24 mouse cellular contexts compared by ENCODE assay signal in the genomic region with DNA sequence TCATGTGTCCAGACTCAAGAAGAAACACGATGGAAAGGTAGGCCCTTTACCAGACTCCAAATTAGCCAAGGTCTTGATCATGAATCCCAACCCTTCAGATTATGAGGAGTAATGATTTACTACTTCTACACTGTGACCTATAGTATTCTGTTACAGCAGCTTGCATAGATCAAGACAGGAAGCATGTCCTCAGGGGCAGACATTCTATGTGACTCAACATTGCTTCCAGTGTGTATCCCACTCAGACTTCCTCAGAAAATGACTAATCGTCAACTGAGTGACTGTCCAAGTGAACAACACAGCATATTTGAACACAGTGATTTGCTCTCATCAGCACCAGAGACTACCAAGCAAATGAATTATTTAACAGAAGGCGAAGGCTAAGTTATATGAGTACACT.
DNase-seq lines count a peak whose midpoint lies in the region; ATAC-seq and TF ChIP-seq lines count a peak whose summit lies in the region.
"Had no signal": no experiment of that assay in that cellular context is flagged by ENCODE, and none has a peak within 500 bp of the region (broad histone marks: within the 10 kb centered on the region; RNA-seq: fewer than 3 reads in every experiment).

No protein-coding gene starts in this region.

- in situ Hi-C loops in Patski (cut with MboI; ENCODE audit: low pct_unique_long_range_greater_than_20kb), result loop anchor here (5.0 kb wide), 1 partner anchor 77 kb away; no protein-coding TSS in a partner anchor

- H3K4me2 ChIP-seq in kidney, embryonic 16.5 days (replicated peaks; ENCODE audit: low read depth, low read length), result no peak overlapping the region
- H3K4me2 ChIP-seq: embryonic facial prominence, embryonic 12.5 days; forebrain, embryonic 13.5 days; forebrain, embryonic 15.5 days had no signal

- ATAC-seq in kidney, embryonic 16.5 days (ENCODE audit: low FRiP score, low TSS enrichment), result 0 out of 2 replicates have a peak, but pooled peaks have one; percentile 59
- peak; percentile 66 for ATAC-seq in Patski
- ATAC-seq: CD4-positive, CD25-positive, alpha-beta regulatory T cell, adult 4 months; forebrain, embryonic 13.5 days; forebrain, embryonic 15.5 days; forebrain, postnatal 0 days had no signal

- H3K9me3 ChIP-seq in kidney, embryonic 16.5 days (ENCODE audit: low read length), result no peaks in the 10 kb centered on the region
- H3K9me3 ChIP-seq: embryonic facial prominence, embryonic 10.5 days; embryonic facial prominence, embryonic 12.5 days; forebrain, embryonic 13.5 days; forebrain, embryonic 15.5 days had no signal

- POLR2A ChIA-PET in Patski (lab: Charles Lee), result no interaction called here

- no peaks in the 10 kb centered on the region for H3K27me3 ChIP-seq in kidney, embryonic 16.5 days (ENCODE audit: insufficient read depth, low read length)
- H3K27me3 ChIP-seq in Patski, result no peaks in the 10 kb centered on the region
- H3K27me3 ChIP-seq: CH12.LX; embryonic facial prominence, embryonic 12.5 days; forebrain, embryonic 13.5 days; forebrain, embryonic 15.5 days had no signal

- H3K36me3 ChIP-seq in kidney, embryonic 16.5 days (ENCODE audit: insufficient read depth, low read length), result no peaks in the 10 kb centered on the region
- H3K36me3 ChIP-seq: embryonic facial prominence, embryonic 10.5 days; embryonic facial prominence, embryonic 12.5 days; forebrain, embryonic 15.5 days; G1E had no signal

- H3K4me1 ChIP-seq in kidney, embryonic 16.5 days (ENCODE audit: insufficient read depth, low read length), result peaks cover 16% of the 10 kb centered on the region
- H3K4me1 ChIP-seq: embryonic facial prominence, embryonic 12.5 days had no signal

- H3K4me3 ChIP-seq in kidney, embryonic 16.5 days (ENCODE audit: low read length), result no peak overlapping the region
- H3K4me3 ChIP-seq: embryonic facial prominence, embryonic 10.5 days; embryonic facial prominence, embryonic 12.5 days; forebrain, embryonic 13.5 days; forebrain, embryonic 15.5 days had no signal

- CTCF ChIA-PET in Patski (lab: Charles Lee), result interaction anchor here (1.0 to 1.8 kb wide), 2 partner anchors 11 to 81 kb away, joined by 3 to 8 read pairs; no protein-coding TSS in a partner anchor

- H3K27ac ChIP-seq in kidney, embryonic 16.5 days (ENCODE audit: low read length), result no peak overlapping the region
- H3K27ac ChIP-seq: embryonic facial prominence, embryonic 10.5 days; embryonic facial prominence, embryonic 12.5 days; forebrain, embryonic 13.5 days; forebrain, embryonic 15.5 days had no signal

- WGBS in kidney, embryonic 16.5 days, result 69% methylated on average over 3 of the region's 3 CpGs

- no peak for TF ChIP-seq CTCF in Patski (IDR thresholded peaks at IDR 0.05)

- DNase-seq in kidney, adult 18-20 months, result no peak
- DNase-seq in 3T3-L1 (ENCODE audit: low read depth, low spot score), result peak; percentile 1
- peak; percentile 47 for DNase-seq in Patski (ENCODE audit: low read depth, low spot score)
- no peak for DNase-seq in yolk sac, embryonic 10.5 days (ENCODE audit: low spot score)
- no peak for DNase-seq in adrenal gland, postnatal 4 days (ENCODE audit: low spot score in 2 of 2)
- DNase-seq: adrenal gland, adult 2 months; adrenal gland, postnatal 10 days; adrenal gland, postnatal 25 days; B cell, adult 2 months; cerebellum, adult 11 months; cerebellum, adult 18-20 months; cerebellum, adult 8-10 months; cerebellum, adult 9-11 months; cerebellum, postnatal 14 days; cerebellum, postnatal 36 days; forebrain, postnatal 0 days had no signal

- no peak overlapping the region for H3K9ac ChIP-seq in kidney, embryonic 16.5 days (replicated peaks; ENCODE audit: low read length)
- H3K9ac ChIP-seq: embryonic facial prominence, embryonic 12.5 days; forebrain, embryonic 13.5 days; forebrain, embryonic 15.5 days; forebrain, postnatal 0 days had no signal

Comparison
In these comparisons a context has a peak if more than half of its experiments do, and no peak if none do; other contexts are left out.
1. DNase-seq: peak in 3T3-L1 (single experiment) and Patski (single experiment); none in kidney, adult 18-20 months (single experiment), yolk sac, embryonic 10.5 days (single experiment) and adrenal gland, postnatal 4 days (0 of 2).